7 mouse cellular contexts compared by ENCODE assay signal in the genomic region with DNA sequence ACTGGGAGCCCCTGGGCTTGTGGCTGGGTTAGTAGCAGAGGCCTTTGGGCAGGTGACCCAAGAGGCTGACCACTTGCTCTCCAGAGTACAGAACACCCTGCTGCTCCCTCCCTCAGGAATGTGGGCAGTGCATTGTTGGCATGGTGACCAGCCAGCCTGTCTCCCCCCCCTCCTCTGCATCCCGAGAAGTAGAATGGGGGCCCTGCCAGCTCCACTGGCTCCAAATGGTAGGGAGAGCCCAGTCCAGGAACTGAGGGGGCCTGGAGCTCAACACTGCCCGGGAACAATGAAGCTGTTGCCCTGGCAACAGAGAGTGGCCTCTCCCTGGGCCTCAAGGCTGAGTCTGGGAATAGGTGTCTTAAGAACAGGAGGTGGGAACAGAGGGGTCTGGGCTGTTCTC.
A peak's percentile ranks its signal among the peaks of the same experiment; 100 is the strongest.
DNase-seq lines count a peak whose midpoint lies in the region; ATAC-seq lines count a peak whose summit lies in the region.

No protein-coding gene starts in this region.

- H3K4me3 ChIP-seq in forebrain, embryonic 10.5 days = peak overlapping the region; percentile 32
- H3K4me3 ChIP-seq in intestine, embryonic 16.5 days (ENCODE audit: low read length) = no peak overlapping the region

- no peaks in the 10 kb centered on the region for H3K9me3 ChIP-seq in forebrain, embryonic 10.5 days
- H3K9me3 ChIP-seq in intestine, embryonic 16.5 days (ENCODE audit: control insufficient read depth, low read length) = no peaks in the 10 kb centered on the region

- DNase-seq in ovary, adult 18-20 months (ENCODE audit: low spot score) = peak; percentile 10
- no peak for DNase-seq in ovary, postnatal 10 days (ENCODE audit: low spot score)
- DNase-seq in forebrain, embryonic 10.5 days (ENCODE audit: extremely low spot score, low spot score) = peak; percentile 88
- DNase-seq in lung, postnatal 36 days = peak; percentile 12
- no peak for DNase-seq in thymus, postnatal 25 days

- H3K36me3 ChIP-seq in forebrain, embryonic 10.5 days (replicated peaks) = no peaks in the 10 kb centered on the region
- H3K36me3 ChIP-seq in intestine, embryonic 16.5 days (ENCODE audit: control insufficient read depth, insufficient read depth, low read length) = no peaks in the 10 kb centered on the region

- H3K4me2 ChIP-seq in intestine, embryonic 16.5 days (ENCODE audit: low read depth, low read length) = no peak overlapping the region

- peak; percentile 28; the same call in 1 of the 2 replicates for ATAC-seq in intestine, embryonic 16.5 days
- ATAC-seq in monocyte, adult 5-6 weeks (replicated peaks; ENCODE audit: insufficient number of reproducible peaks, low FRiP score, low TSS enrichment, poor library complexity, severe bottlenecking) = no peak

- WGBS in forebrain, embryonic 10.5 days = 0% methylated on average over 2 of the region's 2 CpGs
- WGBS in intestine, embryonic 16.5 days = 2% methylated on average over 2 of the region's 2 CpGs

- H3K4me1 ChIP-seq in forebrain, embryonic 10.5 days = peaks cover 45% of the 10 kb centered on the region
- H3K4me1 ChIP-seq in intestine, embryonic 16.5 days (ENCODE audit: control insufficient read depth, insufficient read depth, low read length) = no peaks in the 10 kb centered on the region

- peak overlapping the region; percentile 89 for H3K27ac ChIP-seq in forebrain, embryonic 10.5 days
- H3K27ac ChIP-seq in intestine, embryonic 16.5 days (ENCODE audit: low read length) = no peak overlapping the region

- H3K9ac ChIP-seq in intestine, embryonic 16.5 days (ENCODE audit: low read depth, low read length) = no peak overlapping the region

- H3K27me3 ChIP-seq in forebrain, embryonic 10.5 days (ENCODE audit: poor library complexity, severe bottlenecking) = no peaks in the 10 kb centered on the region
- no peaks in the 10 kb centered on the region; the same call in 1 of the 2 replicates for H3K27me3 ChIP-seq in intestine, embryonic 16.5 days (replicated peaks; ENCODE audit: control insufficient read depth, insufficient read depth, low read length)

Comparison
In these comparisons a context has a peak if more than half of its experiments do, and no peak if none do; other contexts are left out.
1. DNase-seq: peak in ovary, adult 18-20 months (single experiment), forebrain, embryonic 10.5 days (single experiment) and lung, postnatal 36 days (single experiment); none in ovary, postnatal 10 days (single experiment) and thymus, postnatal 25 days (single experiment).